Mouse (Mus musculus): ENCODE data around the gene Mccc2.

GRCm38 (mm10) chr13:100014906-100015895 is at the start of gene Mccc2:
- no peak for TF ChIP-seq CTCF (IDR thresholded peaks at IDR 0.05; ENCODE audit: borderline replicate concordance, insufficient read depth, low read length)
- TF ChIP-seq POLR2A (IDR thresholded peaks at IDR 0.05; ENCODE audit: low read depth, low read length), result peak; percentile 88
